Mouse (Mus musculus): ENCODE results near the gene Vmn1r168. TPM values are rescaled to one million over a fixed set of nuclear protein-coding genes. Genes with fewer than 3 reads are reported as not detected.
"Not testable (repeated sequence)": the region's sequence is repeated elsewhere in the genome, so short reads cannot be mapped to it uniquely, and the experiment has no call there.

The Vmn1r168 gene
- not detected in 2 replicates for total RNA-seq (2021)
- long read RNA-seq = 0 reads

- DNase-seq = not testable (repeated sequence)
Measured at GRCm38 (mm10) chr7:23539432-23539831, at the start of gene Vmn1r168. Gene Vmn1r168, plus strand, starts transcription at chr7:23539732.

GRCm38 (mm10) chr7:23507106-23507505 lies 32.4 kb upstream of the Vmn1r168 start, which contains the start of gene Vmn1r167:
Gene Vmn1r167, minus strand, starts transcription at chr7:23507206.
- DNase-seq = not testable (repeated sequence)

- not testable (repeated sequence) for DNase-seq
Measured at GRCm38 (mm10) chr7:23575226-23575625, 35.7 kb downstream of the Vmn1r168 start, which contains the start of gene Vmn1r169. Gene Vmn1r169, plus strand, starts transcription at chr7:23575526.

Other genes with a start within 250 kb of the Vmn1r168 start
- gene Nlrp4e, start 238.5 kb upstream of the Vmn1r168 start, total RNA-seq (2021) = not detected in 2 replicates
- 0.15 and 0.24 TPM in 2 replicates for gene Nlrp5, start 153.8 kb upstream of the Vmn1r168 start, total RNA-seq (2021)
- not detected in 2 replicates for gene Vmn1r167, start 32.5 kb upstream of the Vmn1r168 start, total RNA-seq (2021)
- not detected in 2 replicates for gene Vmn1r169, start 35.8 kb downstream of the Vmn1r168 start, total RNA-seq (2021)
- not detected in 2 replicates for gene Vmn1r170, start 66.4 kb downstream of the Vmn1r168 start, total RNA-seq (2021)
- not detected in 2 replicates for gene Vmn1r171, start 91.0 kb downstream of the Vmn1r168 start, total RNA-seq (2021)
- gene Vmn1r172, start 118.6 kb downstream of the Vmn1r168 start, total RNA-seq (2021) = not detected in 2 replicates
- not detected in 2 replicates for gene Vmn1r173, start 161.0 kb downstream of the Vmn1r168 start, total RNA-seq (2021)
- gene Vmn1r174, start 212.5 kb downstream of the Vmn1r168 start, total RNA-seq (2021) = not detected in 2 replicates

Data from adrenal gland, postnatal 25 days (tissue).